Mouse (Mus musculus) myocyte (in vitro differentiated cells): ENCODE results near the gene Mmp11.

Experiments used
- E2F4 ChIP-seq: IDR thresholded peaks from one replicate; pipeline ENCODE4 v1.6.1; 2011; ENCODE audit warnings: mild to moderate bottlenecking, control low read depth, moderate library complexity; ENCODE audit not compliant: insufficient read depth
- MAX ChIP-seq: IDR thresholded peaks from one replicate; pipeline ENCODE4 v1.6.1; 2011; ENCODE audit warnings: low read depth, mild to moderate bottlenecking, control low read depth
- TCF12 ChIP-seq: IDR thresholded peaks from one replicate; pipeline ENCODE4 v1.6.1; 2011; ENCODE audit warnings: mild to moderate bottlenecking, control low read depth; ENCODE audit not compliant: poor library complexity, insufficient read depth, severe bottlenecking

DNA sequence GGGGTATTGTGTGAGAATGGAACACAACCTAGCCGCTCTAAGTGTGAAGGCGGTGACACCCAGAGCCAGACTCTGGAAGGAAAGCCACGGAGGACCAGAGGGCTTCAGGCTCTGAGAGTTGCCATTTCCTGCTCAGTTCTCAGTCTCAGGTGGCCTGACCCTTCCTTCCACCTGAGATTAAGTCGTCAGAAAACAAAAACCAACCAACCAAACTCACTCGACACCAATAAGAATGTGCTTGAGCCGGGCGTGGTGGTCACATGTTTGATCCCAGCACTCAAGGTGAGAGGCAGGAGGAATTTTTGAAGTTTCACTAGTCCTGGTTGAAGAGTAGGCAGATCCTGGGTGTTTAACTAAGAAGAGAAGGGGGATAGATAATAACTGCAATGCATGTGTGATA is 9.6 kb upstream of the Mmp11 start:
- TF ChIP-seq TCF12 (no peak), MAX (no peak), E2F4 (no peak)
